Mouse (Mus musculus) lung, postnatal 0 days (tissue): Measurements from ENCODE around the gene Fhit.

Experiments used
- CTCF ChIP-seq: IDR thresholded peaks from 2 replicates; pipeline ENCODE4 v1.5.1; 2016; ENCODE audit warnings: antibody characterized with exemption, mild to moderate bottlenecking
- EP300 ChIP-seq: IDR thresholded peaks from 2 replicates; pipeline ENCODE4 v1.6.1; 2016; ENCODE audit warnings: antibody characterized with exemption, mild to moderate bottlenecking, control low read depth

DNA sequence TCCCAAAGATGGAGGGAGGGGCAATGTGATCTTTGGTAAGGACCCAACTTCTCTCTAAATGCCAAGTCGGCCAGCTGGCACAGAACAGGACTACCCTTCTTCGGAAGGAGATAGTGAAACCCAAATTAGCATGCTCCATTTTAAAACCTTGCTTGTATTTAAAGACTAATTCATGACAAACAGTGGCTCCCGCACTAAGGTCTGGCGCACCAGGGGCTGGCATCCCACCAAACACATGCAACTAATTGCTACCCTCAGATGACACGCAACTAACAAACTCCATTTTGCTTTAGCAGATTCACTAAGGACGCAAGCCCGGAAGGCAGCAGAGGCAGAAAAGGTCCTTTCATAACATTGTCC is 449.3 kb downstream of the Fhit start:
- no peak for TF ChIP-seq CTCF
- no peak for TF ChIP-seq EP300
